Mouse (Mus musculus) erythroid progenitor cell, adult 5-6 weeks (primary cell): ENCODE measurements at regions not wholly inside any gene's neighbourhood (a gene's known extent, or its start where the extent isn't known, plus 50 kb on each side); places are given as distances from the start of the nearest gene placed in this dataset.

Experiments used
- ATAC-seq: replicated peaks from 2 replicates; pipeline ENCODE4 v1.8.0; 2016; ENCODE audit warnings: moderate number of reproducible peaks, mild to moderate bottlenecking, moderate TSS enrichment, inconsistent platforms; ENCODE audit not compliant: poor library complexity, low FRiP score, severe bottlenecking

DNA sequence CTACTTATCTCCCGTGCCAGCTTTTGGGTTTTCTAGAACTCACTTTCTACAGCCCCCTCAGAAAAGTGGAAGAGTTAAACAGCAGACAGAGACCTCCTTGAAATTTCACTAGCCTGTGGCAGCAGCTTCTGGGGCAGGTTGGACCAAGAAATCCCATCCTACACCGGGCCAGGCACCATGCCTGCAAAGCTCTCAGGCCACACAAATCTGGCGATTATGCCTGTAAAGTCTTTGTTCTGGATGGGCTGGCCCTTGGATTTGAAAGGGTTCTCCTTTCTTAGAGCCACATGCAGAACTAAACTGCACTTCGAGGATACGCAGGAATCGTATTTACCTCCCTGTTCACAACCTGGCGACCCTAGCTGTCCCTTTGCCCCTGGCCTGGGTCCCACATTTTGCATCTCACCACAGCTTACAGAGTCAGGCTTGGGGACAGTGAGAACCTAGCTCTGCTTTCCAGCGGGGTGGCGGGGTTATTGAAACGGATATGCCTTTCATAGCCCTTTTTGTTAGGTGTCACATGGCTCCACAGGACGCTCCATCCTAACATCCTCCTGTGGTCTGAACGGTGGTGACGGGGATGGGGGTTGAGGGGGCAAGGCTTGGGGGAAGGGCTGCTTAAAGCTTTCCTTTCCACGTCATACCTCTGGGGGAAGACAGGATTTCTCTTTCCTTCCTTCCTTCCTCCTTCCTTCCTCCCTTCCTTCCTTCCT, 229.0 kb downstream of the Mtx2 start:
- ATAC-seq: no peak

DNA sequence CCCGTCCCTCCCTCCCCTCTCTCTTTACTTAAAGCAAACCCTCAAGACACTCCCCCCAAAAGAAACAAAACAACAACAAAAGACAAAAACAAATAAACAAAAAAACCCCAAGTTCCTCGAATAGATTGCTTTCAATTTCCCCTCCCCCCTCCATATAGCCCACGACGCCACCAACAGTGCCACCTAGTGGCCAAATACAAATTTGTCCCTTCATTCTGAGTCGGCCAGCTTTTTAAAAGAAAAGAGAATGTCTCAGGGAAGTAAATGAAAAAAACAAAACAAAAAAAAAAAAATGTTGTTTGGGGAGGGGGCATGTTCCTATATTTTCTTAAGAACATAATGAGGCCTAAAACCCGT, 229.6 kb downstream of the Mtx2 start:
- no peak for ATAC-seq

DNA sequence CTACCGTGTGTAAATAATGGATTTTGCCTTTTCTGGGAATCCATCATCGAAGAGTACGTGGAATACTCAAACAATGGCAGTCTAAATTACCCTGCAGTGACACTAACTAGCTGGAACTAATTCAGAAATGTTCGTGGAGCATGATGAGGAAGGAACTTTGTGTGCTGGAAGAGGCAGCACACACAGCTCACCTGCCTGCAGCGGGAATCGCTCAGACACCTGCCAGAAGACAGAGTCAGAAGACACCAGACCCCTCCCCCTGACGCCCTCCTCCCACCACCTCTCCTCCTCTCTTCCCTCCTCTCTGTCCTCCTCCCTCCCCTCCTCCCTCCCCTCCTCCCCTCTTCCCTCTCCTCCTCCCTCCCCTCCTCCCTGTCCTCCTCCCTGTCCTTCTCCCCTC, 235.4 kb downstream of the Mtx2 start:
- no peak for ATAC-seq

DNA sequence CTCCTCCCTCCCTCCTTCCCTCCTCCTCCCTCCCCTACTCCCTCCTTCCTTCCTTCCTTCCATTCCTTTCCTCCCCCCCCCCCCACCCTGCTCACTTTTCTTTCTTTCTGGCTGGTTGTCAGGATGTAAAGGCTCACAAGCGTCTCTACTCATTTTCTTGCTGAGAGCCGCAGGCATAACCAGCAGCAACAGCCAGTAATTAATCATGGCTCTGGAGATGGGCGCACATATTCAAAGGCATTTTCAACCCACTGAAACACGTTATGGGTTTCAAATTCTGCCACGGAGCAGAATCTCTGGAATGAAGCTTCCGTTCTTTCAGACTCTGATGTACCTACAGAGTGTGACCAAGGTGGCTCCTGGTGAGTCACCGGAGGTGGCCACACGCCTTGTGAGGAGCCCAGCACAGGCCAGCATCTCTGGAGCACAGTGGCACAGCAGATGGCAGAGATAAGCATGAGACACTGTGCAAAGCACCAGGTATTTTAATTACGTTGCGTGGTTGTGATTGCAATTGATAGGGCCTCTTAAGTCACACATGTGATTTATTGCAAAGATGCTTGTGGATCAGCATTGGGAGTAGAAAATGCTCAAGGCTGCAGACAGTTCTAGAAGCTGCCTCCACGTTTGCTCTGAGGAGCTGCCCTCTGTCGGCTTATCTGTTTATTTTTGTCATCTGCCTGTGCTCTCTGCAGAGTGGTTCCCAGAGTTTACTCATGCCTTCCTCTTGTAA, 236.0 kb downstream of the Mtx2 start:
- ATAC-seq: no peak

DNA sequence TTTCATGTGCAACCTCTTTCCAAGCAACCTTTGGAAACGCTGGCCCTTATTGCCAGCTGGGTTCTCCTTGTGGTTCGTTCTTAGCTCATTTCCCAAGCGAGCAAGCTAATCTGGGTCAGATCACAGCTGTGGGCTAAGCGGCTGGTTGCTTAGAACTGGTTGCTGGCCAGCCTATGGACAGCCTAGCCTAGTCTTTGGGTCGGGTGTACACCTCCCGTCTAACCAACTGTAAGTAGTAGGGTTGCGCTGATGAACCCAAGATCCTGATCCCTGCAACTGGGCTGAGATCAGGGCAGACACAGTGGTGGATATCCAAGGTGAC, 236.5 kb downstream of the Mtx2 start:
- no peak for ATAC-seq

DNA sequence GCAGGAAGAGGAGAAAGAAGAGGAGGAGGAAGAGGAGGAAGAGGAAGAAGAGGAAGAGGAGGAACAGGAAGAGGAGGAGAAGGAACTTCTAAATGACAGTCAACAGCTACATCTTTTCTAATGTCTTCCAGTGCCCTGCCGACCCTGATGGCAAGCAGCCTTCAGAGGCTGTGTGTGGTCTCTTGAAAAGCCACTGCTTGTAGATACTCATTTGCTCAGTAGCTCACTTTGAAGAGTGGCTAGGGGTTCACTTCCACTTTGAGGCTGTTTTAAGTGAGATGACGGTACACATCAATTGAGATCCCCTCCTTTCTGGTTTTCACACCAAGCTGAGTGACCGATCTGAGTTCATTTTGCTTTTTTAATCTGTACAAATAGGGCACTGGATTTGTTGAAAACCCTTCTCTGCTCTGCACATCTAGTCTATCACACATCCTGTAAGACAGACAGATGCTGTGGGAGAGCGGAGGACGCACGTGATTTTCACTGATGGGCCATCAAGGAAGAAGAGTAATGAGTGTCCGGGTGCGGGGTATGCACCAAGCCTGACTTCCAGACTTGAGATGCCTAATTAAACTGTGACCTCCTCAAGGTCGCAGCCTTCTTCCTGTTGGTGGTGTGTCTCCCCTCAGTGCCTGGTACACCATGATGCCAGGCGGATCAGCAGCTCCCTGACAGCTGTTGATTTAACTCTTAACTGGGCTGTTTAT, 239.0 kb downstream of the Mtx2 start:
- no peak for ATAC-seq

DNA sequence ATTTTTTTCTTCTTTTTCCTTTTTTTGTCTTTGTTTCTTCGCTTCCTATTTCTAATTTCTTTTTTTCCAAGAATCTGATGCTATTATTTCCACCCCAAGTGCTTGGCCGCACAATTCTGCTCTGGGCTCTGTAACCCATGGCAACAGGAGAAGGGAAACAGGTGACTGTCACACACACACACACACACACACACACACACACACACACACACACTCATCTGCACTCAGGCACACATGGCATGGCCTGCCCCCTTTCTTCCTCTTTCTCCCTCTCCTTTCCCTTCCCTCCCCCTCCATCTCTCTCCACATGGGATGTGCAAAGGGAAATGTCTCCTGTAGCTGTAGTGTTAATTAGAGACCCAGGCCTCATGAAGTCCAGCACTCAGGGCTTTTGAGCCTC, 239.7 kb downstream of the Mtx2 start:
- ATAC-seq: no peak

DNA sequence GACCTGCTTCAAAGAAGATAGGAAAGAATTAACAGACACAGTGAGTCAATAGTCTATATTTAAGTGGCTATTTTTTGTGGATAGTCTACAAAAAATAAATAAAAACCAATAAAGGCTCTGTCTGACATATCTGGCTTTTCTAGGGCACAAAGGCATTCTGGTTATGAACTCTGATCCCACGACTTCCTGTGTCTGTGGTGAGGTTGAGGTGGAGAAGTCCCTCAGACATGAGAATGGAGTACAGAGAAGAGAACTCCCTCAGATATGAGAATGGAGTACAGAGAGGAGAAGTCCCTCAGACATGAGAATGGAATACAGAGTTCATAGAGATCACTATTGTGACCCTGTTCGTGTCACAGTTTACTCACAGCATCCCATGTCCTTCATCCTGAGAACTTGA, 243.7 kb downstream of the Mtx2 start:
- no peak for ATAC-seq

DNA sequence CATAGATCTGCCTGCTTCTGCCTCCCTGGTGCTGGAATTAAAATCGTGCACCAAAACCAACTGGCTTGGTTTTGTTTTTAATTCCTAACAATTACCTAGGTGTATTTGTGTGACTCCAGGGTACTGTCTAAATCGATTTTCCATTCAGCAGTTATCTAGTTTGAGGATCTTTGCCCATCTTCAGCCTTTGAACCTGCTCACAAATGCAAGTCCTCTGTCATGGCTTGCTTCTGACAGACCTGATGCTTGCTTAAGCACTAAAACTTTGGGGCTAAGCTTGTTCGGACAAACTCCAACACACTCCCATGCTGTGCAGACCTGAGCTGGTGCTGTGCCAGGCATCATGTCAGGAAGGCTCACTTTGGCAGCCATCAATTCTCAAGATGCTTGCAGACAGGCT, 246.4 kb downstream of the Mtx2 start:
- ATAC-seq: no peak

DNA sequence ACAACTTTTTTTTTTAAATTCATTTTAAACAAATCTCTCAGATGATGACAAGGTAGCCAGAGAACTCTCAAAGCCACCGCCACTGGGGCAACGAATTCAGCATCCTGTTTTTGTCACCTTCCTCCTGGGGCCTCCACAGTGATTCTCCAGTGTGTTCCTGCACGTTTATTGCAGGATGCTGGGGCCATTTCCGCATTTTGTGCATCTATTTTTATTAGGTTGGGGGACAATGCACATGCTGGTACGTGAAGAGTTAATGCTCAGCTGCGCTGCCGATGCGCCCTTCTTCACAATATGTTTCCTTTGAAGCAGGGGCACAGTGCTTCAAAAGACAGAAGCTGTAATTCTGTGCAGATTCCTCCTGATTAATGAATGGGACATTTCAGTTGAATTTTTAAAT, 246.9 kb downstream of the Mtx2 start:
- no peak for ATAC-seq

DNA sequence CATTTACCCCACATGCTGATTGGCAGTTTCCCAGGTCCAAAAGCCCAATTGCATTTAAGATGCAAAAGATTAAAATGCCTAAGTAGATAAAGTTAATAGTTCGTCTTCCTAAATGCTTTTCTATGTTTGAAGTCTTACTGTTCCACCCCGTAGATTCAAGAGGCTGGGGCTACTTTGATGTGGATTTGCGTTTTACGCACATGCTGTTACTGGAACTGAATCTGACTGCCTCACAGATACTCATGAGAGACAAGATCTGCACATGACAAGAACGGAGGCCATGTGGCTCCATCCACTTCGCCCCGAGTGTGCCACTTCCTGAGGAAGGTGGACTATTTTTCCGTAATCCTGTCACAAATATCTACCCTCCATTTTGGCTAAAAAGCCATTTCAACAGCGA, 247.6 kb downstream of the Mtx2 start:
- no peak for ATAC-seq

DNA sequence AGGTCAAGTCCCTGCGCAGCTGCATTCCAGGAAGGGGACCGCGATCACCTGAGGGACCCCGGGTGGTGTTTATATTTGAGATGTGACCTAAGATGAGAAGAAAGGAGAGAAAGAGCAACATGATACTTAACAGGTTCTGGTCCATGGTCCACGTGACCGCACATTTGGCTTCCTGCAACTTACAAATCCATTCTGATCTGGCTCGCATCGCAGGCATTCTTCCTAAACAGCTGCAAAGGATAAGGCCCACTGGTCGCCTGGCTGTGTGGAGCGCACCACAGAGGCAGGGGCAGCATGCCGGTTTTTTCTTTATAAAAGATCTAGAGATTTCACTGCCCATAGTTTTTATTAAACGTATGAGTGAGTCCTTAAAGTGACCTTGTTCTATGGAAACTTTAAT, 261.6 kb downstream of the Mtx2 start:
- no peak for ATAC-seq

DNA sequence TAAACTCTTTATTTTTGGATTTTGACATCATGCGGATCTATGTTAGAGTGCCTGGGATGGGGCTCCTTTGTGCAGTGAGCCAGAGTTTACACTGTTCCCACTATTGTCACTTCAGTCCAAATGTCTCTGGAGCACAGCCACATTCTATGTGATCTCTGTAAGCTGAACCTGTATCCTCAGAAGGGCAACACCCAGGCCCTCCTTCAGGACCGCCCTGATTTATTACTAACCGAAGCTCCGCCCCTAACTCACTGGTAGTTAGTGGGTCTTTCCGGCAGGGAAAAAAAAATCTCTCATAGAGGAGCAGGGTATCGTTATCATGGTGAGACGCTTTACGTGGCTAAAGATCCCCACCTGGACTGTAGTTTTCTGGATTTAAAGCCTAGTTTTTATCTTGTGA, 263.6 kb downstream of the Mtx2 start:
- ATAC-seq: no peak

DNA sequence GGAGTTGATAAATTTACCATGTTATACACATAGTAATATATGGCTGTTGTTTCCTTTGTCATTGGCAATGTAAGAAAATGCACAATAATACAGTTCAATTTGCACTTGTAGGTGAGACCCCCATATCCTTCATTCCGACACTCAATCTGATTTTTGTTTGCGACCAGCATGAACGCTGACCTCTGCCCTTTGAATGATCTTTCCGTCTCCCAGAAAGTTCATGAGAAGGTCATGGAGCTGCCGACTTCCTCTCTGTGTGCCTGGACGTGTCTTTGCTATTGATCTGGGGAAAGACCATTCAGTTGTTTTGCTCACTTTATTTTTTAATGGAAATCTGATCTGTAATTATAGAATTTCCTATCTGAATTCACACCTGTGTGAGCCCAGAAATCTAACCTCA, 264.0 kb downstream of the Mtx2 start:
- no peak for ATAC-seq

DNA sequence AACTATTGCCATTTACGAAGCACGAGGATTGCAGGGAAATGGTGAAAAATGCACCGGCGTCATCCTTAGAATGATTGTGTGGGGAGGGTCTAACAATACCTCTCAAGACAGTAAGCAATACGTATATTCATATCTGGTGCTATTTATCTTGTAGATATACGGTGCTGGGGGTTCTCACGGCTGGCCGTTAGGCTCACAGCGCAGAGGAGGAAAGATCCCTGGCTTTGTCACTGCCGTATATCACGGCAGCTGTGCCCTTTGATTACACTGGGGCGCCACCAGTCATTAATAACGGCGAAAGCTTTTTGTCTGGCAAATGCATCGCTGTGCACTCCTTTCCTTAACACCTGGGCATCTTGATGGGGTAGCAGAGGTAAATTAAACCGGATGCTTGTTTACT, 264.8 kb downstream of the Mtx2 start:
- no peak for ATAC-seq

DNA sequence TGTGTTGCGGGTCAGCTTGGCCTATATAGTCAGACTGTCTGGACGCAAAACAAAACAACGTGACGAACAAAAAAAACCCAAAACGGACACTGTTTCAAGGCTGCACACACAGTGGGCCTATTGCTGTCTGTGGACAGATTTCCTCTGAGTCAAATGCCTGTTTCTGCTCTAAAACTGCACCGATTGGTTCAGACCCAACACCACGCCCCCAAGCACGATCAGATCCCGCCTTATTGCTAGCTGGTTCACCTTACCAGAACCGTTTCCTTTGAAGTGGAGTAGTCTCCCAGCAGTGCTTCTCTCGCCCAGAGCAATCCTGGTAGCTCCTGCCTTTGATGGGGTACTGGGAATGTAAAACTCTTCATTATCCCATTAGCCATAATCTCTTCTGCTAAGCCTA, 275.9 kb downstream of the Mtx2 start:
- no peak for ATAC-seq

DNA sequence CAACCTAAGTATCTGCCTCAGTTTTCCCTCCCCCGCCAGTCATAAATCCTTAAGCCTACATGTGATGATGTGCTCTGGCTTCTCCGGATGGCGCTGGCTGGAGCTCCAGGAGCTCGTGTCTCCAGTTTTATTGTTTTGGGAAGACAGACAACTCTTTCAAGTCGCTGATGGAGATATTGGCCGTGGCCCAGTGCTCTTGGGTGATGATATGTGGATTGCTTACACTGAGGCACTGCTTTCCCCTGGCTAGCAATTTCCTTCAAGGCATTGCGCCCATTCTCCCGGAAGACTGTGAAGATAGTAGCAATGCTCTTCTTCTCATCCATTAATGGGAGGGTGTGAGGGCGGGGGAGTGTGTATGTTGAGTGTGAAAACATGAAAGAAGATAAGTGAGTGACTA, 287.1 kb downstream of the Mtx2 start:
- no peak for ATAC-seq

DNA sequence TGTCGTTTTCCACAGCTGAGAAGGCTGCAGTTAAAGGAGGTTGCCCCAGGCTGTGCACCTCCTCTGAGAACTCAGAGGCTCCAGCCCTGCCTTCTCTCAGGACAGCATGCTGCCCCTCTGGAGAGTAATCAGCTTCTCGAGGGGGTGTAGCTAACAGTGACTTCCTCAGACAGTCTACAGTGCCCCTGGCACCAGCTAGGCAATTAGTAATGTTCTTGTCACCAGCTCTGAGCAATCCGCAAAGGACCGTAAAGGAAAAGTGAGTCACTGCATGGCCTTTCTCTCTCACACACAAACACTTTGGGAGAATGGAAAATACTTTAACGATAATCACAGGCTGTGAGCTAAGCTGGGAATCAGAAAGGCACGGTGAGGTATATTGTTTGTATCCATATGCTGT, 288.8 kb downstream of the Mtx2 start:
- ATAC-seq: no peak

DNA sequence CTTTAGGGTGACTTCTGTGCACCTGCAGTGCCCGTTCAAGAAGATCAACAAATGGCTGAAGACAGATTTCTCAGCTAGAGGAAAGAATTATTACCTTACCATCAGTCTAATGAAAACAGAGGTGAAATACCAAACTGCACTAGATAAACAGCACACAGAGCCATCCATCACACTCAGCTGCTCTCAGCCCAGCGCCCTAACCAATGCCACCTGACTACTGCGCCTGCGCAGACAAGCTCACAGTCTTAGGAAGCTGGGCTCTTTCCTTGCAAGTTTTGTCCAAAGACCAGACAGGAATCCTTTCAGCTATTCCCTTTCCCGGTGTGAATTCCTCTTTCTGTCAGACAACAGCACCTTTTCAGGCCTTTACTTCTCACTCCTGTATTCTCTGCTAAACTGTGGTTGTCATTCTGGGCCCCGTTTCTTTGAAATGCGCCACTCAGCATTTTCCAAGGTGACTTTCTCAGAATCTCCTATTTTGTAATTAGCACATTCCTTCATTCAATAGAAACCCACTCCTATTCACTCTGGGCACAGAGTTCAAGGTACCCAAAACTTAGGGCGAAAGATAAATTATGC, 292.8 kb downstream of the Mtx2 start:
- no peak for ATAC-seq

DNA sequence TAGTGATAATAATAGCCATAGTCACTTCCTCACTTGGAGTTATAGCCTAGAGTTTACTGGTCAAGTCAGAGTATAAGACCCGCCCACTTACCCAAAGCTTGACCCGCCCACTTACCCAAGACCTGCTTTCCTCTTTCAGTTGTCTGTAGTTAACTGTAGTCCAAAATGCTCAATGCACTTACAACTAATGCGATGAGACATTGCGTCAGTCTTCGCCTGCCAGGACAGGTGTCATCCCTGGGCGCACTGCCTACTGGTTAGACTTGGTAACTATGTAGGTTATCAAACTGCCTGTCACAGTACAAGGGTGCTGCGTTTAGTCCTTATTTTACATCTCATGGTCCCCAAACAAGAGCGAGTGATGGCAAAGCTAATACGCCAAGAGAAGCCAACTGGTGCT, 294.0 kb downstream of the Mtx2 start:
- ATAC-seq: no peak
